Mouse (Mus musculus) liver, embryonic 14.5 days (tissue): Measurements from ENCODE around the gene Aar2. TPM values are rescaled to one million over a fixed set of nuclear protein-coding genes. Genes with fewer than 3 reads are reported as not detected.
"Not testable (repeated sequence)": the region's sequence is repeated elsewhere in the genome, so short reads cannot be mapped to it uniquely, and the experiment has no call there.

Experiments used
- ATAC-seq: fragments of 200-750 bp; cut with Nextera tagmentation; 2 replicates; pipeline ENCODE4 v1.8.0; 2017; ENCODE audit warnings: moderate number of reproducible peaks, mild to moderate bottlenecking, moderate library complexity; ENCODE audit not compliant: insufficient read depth
- DNase-seq, 3 experiments: peaks; one replicate each; pipeline ENCODE4 v3.0.0-alpha.2; 2012 to 2013; ENCODE audit warnings: low read depth in 3 of 3, low spot score in 3 of 3
- H3K27ac ChIP-seq: fragments of 300-500 bp; sonication (generic); 2 replicates; pipeline ENCODE4 v1.5.1; 2014; ENCODE audit warnings: moderate library complexity, mild to moderate bottlenecking, control low read depth, inconsistent platforms
- H3K27me3 ChIP-seq: fragments of 300-500 bp; sonication (generic); 2 replicates; pipeline ENCODE4 v1.6.1; 2014; ENCODE audit warnings: mild to moderate bottlenecking, low read length, moderate library complexity; ENCODE audit not compliant: control insufficient read depth, insufficient read depth
- H3K36me3 ChIP-seq: fragments of 300-500 bp; sonication (generic); replicated peaks from 2 replicates; pipeline ENCODE4 v1.6.1; 2014; ENCODE audit warnings: low read depth; ENCODE audit not compliant: control insufficient read depth, insufficient read depth
- H3K4me1 ChIP-seq, 2 experiments: fragments of 200-500 bp in 1 of 2; fragments of 300-500 bp in 1 of 2; sonication (generic) in 1 of 2; replicated peaks; 2 replicates each; pipeline ENCODE4 v1.6.1; 2012 to 2014; ENCODE audit warnings: antibody characterized with exemption in 1 of 2, inconsistent platforms in 1 of 2, low read length in 1 of 2; ENCODE audit not compliant: control insufficient read depth in 2 of 2, insufficient read depth in 2 of 2
- H3K4me2 ChIP-seq: fragments of 300-500 bp; sonication (generic); 2 replicates; pipeline ENCODE4 v1.6.1; 2014; ENCODE audit warnings: low read depth, mild to moderate bottlenecking, control low read depth, moderate library complexity
- H3K4me3 ChIP-seq, 2 experiments: fragments of 200-500 bp in 1 of 2; fragments of 300-500 bp in 1 of 2; sonication (generic) in 1 of 2; 2 replicates each; pipeline ENCODE4 v1.5.1; 2012 to 2014; ENCODE audit warnings: low read depth in 2 of 2, low read length in 2 of 2, mild to moderate bottlenecking in 2 of 2, control low read depth in 1 of 2, inconsistent platforms in 1 of 2, moderate library complexity in 1 of 2; ENCODE audit not compliant: insufficient read depth in 1 of 2
- H3K9ac ChIP-seq: fragments of 300-500 bp; sonication (generic); replicated peaks from 2 replicates; pipeline ENCODE4 v1.6.1; 2014; ENCODE audit warnings: mild to moderate bottlenecking, control low read depth, moderate library complexity
- H3K9me3 ChIP-seq: fragments of 300-500 bp; sonication (generic); 2 replicates; pipeline ENCODE4 v1.6.1; 2016; ENCODE audit warnings: low read length, mixed read lengths; ENCODE audit not compliant: control insufficient read depth
- CTCF ChIP-seq: IDR thresholded peaks from 2 replicates; pipeline ENCODE4 v1.5.1; 2016; ENCODE audit warnings: antibody characterized with exemption, low read depth, control low read depth
- EP300 ChIP-seq: IDR thresholded peaks from 2 replicates; pipeline ENCODE4 v1.6.1; 2016; ENCODE audit warnings: antibody characterized with exemption, low read depth
- WGBS: fragments of 180-500 bp; shearing (Covaris S2); extraction: QIAGEN DNeasy Blood & Tissue Kit; methylation state at CpG from one replicate; pipeline ENCODE4 v1.1.7; 2014; ENCODE audit not compliant: insufficient replicate concordance; 5-methylcytosine and 5-hydroxymethylcytosine counted together
- polyA plus RNA-seq, 2 experiments: library from polyadenylated mRNA; depleted of rRNA in 1 of 2; stranded (reverse) in 1 of 2; unstranded in 1 of 2; fragments of >200 nt; fragmentation: Nextera tagmentation in 1 of 2; extraction: Ambion mirVana in 1 of 2; gene quantifications; 2 replicates each; pipeline versions ENCODE4 v1.2.1 to v1.2.3; 2012 to 2014

Gene Aar2
- polyA plus RNA-seq, 2 experiments = 6.0 to 13.2 TPM

DNA sequence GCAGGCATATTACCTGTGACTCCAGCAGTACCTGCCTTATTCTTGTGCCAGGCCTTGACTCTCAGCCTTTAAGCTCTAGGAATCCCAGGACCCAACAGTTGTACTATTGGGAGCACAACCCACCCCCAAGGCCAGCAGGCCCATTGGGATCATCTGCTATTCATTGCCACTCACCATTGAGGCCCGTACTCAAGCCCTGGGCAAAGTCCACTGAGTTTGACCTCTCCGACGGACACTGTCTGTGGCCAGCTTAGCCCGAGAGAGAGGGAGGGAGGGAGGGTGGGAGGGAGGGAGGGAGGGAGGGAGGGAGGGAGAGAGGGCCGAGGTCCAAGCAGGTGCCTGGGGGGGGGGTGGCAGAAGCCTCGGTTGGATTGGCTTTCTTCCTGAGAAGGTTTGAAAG, 34.8 kb upstream of the Aar2 start:
- no peak overlapping the region for H3K27ac ChIP-seq
- H3K36me3 ChIP-seq = no peaks in the 10 kb centered on the region
- WGBS = 54% methylated on average over 5 of the region's 6 CpGs
- H3K9me3 ChIP-seq = no peaks in the 10 kb centered on the region
- no peak overlapping the region for H3K9ac ChIP-seq
- no peak for TF ChIP-seq EP300
- no peak for TF ChIP-seq CTCF
- H3K4me1 ChIP-seq = no peaks in the 10 kb centered on the region
- no peak overlapping the region for H3K4me3 ChIP-seq
- DNase-seq (peak in 1 of 3 experiments; percentile 12), ATAC-seq (no peak)
- no peaks in the 10 kb centered on the region for H3K27me3 ChIP-seq
- no peak overlapping the region for H3K4me2 ChIP-seq

DNA sequence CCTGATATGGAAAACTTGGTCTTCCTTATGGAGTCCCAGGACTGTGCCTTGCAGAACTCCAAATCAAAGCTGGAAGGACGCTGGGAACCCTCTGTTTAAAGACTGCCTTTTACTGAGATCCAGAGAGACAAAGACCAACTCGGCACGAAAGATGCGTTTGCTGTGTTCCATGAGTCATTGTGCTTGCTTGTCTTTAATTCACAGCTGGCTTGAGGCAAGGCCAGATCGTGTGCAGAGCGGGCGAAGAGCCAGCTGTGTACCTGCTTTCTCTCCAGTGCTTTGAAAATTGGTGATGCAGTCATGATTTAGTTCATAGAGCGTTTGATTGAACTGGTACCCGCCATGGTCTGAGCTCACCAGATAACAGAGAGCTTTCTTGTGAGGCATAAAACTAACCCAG, 32.3 kb upstream of the Aar2 start:
- H3K9me3 ChIP-seq = no peaks in the 10 kb centered on the region
- ATAC-seq = no peak
- DNase-seq = no peak
- no peaks in the 10 kb centered on the region for H3K27me3 ChIP-seq
- no peak overlapping the region for H3K9ac ChIP-seq
- H3K4me3 ChIP-seq = no peak overlapping the region
- no peaks in the 10 kb centered on the region for H3K36me3 ChIP-seq
- no peaks in the 10 kb centered on the region for H3K4me1 ChIP-seq
- WGBS = 63% methylated on average over 9 of the region's 9 CpGs
- TF ChIP-seq CTCF = no peak
- TF ChIP-seq EP300 = no peak
- no peak overlapping the region for H3K27ac ChIP-seq
- no peak overlapping the region for H3K4me2 ChIP-seq

DNA sequence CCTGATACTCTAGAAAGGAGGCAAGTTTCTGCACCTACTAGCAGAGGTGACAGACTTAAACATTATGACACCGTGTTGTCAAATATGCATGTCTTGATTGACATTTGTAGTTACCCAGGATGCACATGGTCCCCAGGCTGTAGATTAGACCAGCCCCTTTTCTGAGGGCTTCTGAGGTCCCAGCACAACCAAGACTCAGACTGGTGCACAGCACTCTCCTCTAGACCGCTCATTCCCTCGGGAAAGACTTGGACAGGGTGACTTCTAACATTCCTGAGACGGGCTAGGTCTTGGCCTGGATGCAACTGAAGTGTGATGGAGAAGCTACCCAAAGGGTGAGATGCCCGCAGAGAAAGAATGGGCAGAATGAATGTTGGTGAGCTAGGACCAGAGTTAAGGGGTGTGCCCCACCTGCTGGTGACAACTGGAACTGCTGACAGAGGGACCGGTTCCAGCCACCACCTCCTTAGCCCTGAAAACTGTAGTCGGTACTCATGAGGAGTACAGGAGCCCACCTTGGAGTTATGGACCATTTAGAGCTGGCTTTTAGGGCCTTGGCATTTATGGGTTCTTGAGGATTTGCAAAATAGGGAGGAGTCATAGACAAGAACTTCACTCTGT, 31.7 kb upstream of the Aar2 start:
- H3K4me3 ChIP-seq = no peak overlapping the region
- no peaks in the 10 kb centered on the region for H3K27me3 ChIP-seq
- peak in 1 of 3 experiments; percentile 22 for DNase-seq
- no peaks in the 10 kb centered on the region for H3K4me1 ChIP-seq
- TF ChIP-seq CTCF (peak; percentile 96), EP300 (no peak)
- 20% methylated on average over 7 of the region's 7 CpGs for WGBS
- no peak for ATAC-seq
- no peaks in the 10 kb centered on the region for H3K36me3 ChIP-seq
- H3K27ac ChIP-seq = no peak overlapping the region
- H3K4me2 ChIP-seq = no peak overlapping the region
- no peak overlapping the region for H3K9ac ChIP-seq
- no peaks in the 10 kb centered on the region for H3K9me3 ChIP-seq

DNA sequence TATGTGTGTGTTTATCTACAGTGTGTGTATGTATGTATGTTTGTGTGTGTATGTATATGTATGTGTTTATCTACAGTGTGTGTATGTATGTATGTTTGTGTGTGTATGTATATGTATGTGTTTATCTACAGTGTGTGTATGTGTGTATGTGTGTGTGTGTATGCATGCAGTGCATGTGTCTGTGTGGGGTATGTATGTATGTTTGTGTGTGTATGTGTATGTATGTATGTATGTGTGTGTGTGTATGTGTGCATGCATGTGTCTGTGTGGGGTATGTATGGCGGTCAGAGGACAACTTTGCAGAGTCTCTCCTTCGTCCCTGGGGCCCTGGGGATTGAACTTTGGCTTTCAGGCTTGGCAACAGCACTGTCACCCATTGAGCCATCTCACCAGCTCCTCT, 30.7 kb upstream of the Aar2 start:
- WGBS = 52% methylated on average over 2 of the region's 2 CpGs
- not testable (repeated sequence) for H3K27ac ChIP-seq, H3K27me3 ChIP-seq, H3K9me3 ChIP-seq, H3K36me3 ChIP-seq, H3K4me2 ChIP-seq, DNase-seq, H3K9ac ChIP-seq, H3K4me1 ChIP-seq, H3K4me3 ChIP-seq
- peak; percentile 62 for ATAC-seq

DNA sequence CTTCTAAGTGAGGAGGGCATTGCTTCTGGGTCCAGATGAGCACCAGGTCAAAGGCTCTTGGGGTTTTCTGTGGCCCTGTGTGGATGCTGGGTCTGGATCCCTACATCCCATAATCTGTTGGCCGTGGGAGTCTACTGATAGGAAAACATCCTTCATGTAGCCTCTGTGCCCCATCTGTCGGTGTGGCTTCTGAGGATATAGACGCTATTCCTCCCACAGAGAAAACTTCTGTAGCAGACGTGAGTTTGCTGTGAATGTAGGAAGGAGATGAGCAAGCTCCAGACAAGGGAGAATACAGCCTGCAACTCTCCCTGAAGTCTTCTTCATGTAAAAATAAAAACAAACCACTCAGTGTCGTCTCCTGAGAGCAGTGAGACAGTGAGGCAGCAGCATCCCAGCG, 29.1 kb upstream of the Aar2 start:
- 51% methylated on average over 6 of the region's 6 CpGs for WGBS
- no peaks in the 10 kb centered on the region for H3K27me3 ChIP-seq
- ATAC-seq = no peak

More for the DNA sequence above, 29.1 kb upstream of the Aar2 start:
- Histone ChIP-seq H3K9me3 (no peaks in the 10 kb centered on the region), H3K36me3 (no peaks in the 10 kb centered on the region), H3K4me1 (no peaks in the 10 kb centered on the region), H3K9ac (no peak overlapping the region), H3K4me2 (no peak overlapping the region), H3K4me3 (no peak overlapping the region), H3K27ac (no peak overlapping the region)
- DNase-seq = no peak
- no peak for TF ChIP-seq CTCF
- TF ChIP-seq EP300 = no peak
